Mouse (Mus musculus) layer of hippocampus, adult 8-10 months (tissue): ENCODE measurements at regions not wholly inside any gene's neighbourhood (a gene's known extent, or its start where the extent isn't known, plus 50 kb on each side); places are given as distances from the start of the nearest gene placed in this dataset.
"Not testable (repeated sequence)": the region's sequence is repeated elsewhere in the genome, so short reads cannot be mapped to it uniquely, and the experiment has no call there.

Source experiments
- DNase-seq, 2 experiments: peaks; one replicate each; pipeline ENCODE4 v3.0.0; 2022; ENCODE audit warnings: low spot score in 2 of 2

- DNase-seq = no peak
These were observed 417.4 kb downstream of the Htr7 start for GRCm38 (mm10) chr19:35639945-35640344.

GRCm38 (mm10) chr19:35621771-35622170 is 435.5 kb downstream of the Htr7 start:
- DNase-seq = no peak

GRCm38 (mm10) chr19:35595384-35595783 is 461.9 kb downstream of the Htr7 start:
- no peak for DNase-seq

- peak in 1 of 2 experiments; percentile 2 for DNase-seq
These were observed 481.3 kb downstream of the Htr7 start for GRCm38 (mm10) chr19:35575979-35576378.

- DNase-seq = no peak
These were observed 507.9 kb downstream of the Htr7 start for GRCm38 (mm10) chr19:35549381-35549780.

- DNase-seq = no peak
These were observed 520.5 kb downstream of the Htr7 start for GRCm38 (mm10) chr19:35536816-35537215.

GRCm38 (mm10) chr19:35529276-35529675 is 528.0 kb downstream of the Htr7 start:
- DNase-seq = no peak

- DNase-seq = no peak
These were observed 563.6 kb downstream of the Htr7 start for GRCm38 (mm10) chr19:35493721-35494120.

GRCm38 (mm10) chr19:35491354-35491753 is 566.0 kb downstream of the Htr7 start:
- no peak for DNase-seq

GRCm38 (mm10) chr19:35485616-35486015 is 563.5 kb downstream of the Kif20b start:
- not testable (repeated sequence) for DNase-seq

GRCm38 (mm10) chr19:35482469-35482868 is 560.3 kb downstream of the Kif20b start:
- no peak for DNase-seq

GRCm38 (mm10) chr19:35453942-35454341 is 531.8 kb downstream of the Kif20b start:
- no peak for DNase-seq

- no peak for DNase-seq
These were observed 520.3 kb downstream of the Kif20b start for GRCm38 (mm10) chr19:35442466-35442865.

- DNase-seq = no peak
These were observed 515.9 kb downstream of the Kif20b start for GRCm38 (mm10) chr19:35438074-35438473.
